Mouse (Mus musculus) neutrophil, adult 59 days (primary cell): ENCODE results near the gene Olfr1347. TPM values are rescaled to one million over a fixed set of nuclear protein-coding genes. Genes with fewer than 3 reads are reported as not detected.

Source experiments
- total RNA-seq, 2 experiments: library from RNA; stranded (reverse); gene quantifications; 1 replicate in 1 of 2; 2 replicates in 1 of 2; pipeline ENCODE4 v1.2.4; 2023

Gene Olfr1347
- not detected for total RNA-seq

DNA sequence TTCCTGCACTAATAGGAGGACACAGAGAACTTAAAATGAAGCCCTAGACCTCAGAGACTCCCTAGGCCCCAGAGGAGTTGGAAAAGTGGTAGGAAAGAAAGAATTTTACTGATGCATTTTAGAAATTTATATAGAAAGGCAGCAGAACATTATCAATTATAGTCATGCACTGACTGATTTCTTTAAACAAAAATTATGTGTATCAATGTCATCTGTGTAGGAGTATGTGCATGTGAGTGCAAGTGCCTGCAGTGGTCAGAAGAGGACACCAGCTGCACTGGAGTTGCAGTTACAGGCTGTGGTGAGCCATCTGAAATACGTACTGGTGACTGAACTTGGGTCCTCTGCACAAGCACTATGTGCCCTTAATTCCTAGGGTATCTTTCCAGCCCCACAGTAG is at the start of gene Olfr1347:
TSS of gene Olfr1347 (minus strand) at position 101 of the 400 bp plus-strand sequence.

DNA sequence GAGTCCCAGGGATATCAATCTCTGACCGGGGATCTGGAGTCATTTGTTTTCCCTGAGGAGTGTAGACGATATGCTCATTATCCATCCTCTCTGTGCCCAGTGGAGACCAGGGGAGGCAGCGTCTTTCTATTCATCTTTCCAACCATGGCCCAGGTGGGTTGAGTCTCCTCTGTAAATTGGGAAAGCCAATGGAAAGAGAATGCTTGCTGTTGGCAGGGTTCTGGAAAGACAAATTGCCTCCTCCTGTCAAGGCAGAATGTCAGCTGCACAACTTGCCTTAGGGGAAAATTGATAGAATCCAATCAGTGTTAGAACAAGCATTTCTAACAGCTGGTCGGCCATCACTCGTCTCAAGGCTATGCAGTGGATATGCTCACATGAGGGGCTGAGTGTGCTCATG is 23.3 kb upstream of the Olfr1347 start, which contains the start of gene Olfr1349:
TSS of gene Olfr1349 (minus strand) at position 101 of the 400 bp plus-strand sequence.

DNA sequence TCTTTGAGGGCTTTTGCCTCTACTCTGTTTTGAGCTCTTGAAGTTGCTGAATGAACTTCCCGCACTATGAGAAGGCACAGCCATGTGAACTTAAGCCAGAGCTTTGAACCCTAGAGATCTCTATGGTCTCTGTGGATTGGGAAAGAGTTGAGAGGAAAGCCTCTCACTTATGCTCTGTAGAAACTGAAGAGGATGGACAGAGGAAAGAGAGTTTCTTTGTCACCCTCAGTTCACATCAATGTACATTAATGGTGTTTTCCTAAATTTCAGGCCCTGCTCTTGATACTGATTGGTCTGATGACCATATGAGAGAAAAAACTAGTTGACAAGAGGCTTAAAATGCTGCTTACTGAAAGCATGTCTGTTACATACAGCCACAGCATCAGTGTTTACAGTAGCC is 9.1 kb upstream of the Olfr1347 start, which contains the start of gene Olfr1348:
TSS of gene Olfr1348 (minus strand) at position 101 of the 400 bp plus-strand sequence.

GRCm38 (mm10) chr7:6486841-6487240 is 12.7 kb downstream of the Olfr1347 start, which contains the start of gene Olfr5:
Olfr5 (minus strand) TSS chr7:6486941.

GRCm38 (mm10) chr7:6466951-6467350 is 32.6 kb downstream of the Olfr1347 start, which contains the start of gene Olfr1346:
Olfr1346 (plus strand) TSS chr7:6467101.

GRCm38 (mm10) chr7:6455868-6456267 is 43.7 kb downstream of the Olfr1347 start, which contains the start of gene Olfr1336:
Olfr1336 (plus strand) TSS chr7:6456168.

GRCm38 (mm10) chr7:6438388-6438787 is 61.2 kb downstream of the Olfr1347 start, which contains the start of gene Olfr1344:
Olfr1344 (plus strand) TSS chr7:6438688.

Other genes starting within 250 kb of the Olfr1347 start
- gene Epp13, start 247.0 kb downstream of the Olfr1347 start, total RNA-seq = not detected
- gene Zfp667, start 213.2 kb downstream of the Olfr1347 start, total RNA-seq = under 1 TPM; 0.24 to 0.35 TPM
- gene Zfp583, start 168.5 kb downstream of the Olfr1347 start, total RNA-seq = under 1 TPM; 0.60 to 0.73 TPM
- under 1 TPM in 1 of 2 experiments, not detected in 1; 0.11 TPM for gene Gm3854, start 156.0 kb downstream of the Olfr1347 start, total RNA-seq
- gene Zfp78, start 136.5 kb downstream of the Olfr1347 start, total RNA-seq = 1 to 10 TPM in 1 of 2 experiments, under 1 TPM in 1; 0.88 to 1.2 TPM
- 1 to 10 TPM; 1.4 to 2.2 TPM for gene Zfp28, start 116.5 kb downstream of the Olfr1347 start, total RNA-seq
- gene Smim17, start 101.0 kb downstream of the Olfr1347 start, total RNA-seq = not detected
- gene Gm20715, start 89.5 kb downstream of the Olfr1347 start, total RNA-seq = not detected
- gene Olfr1344, start 61.1 kb downstream of the Olfr1347 start, total RNA-seq = not detected
- gene Olfr1336, start 43.6 kb downstream of the Olfr1347 start, total RNA-seq = under 1 TPM in 1 of 2 experiments, not detected in 1; 0.04 TPM
- gene Olfr1346, start 32.7 kb downstream of the Olfr1347 start, total RNA-seq = not detected
- gene Olfr5, start 12.8 kb downstream of the Olfr1347 start, total RNA-seq = not detected
- gene Olfr1348, start 9.0 kb upstream of the Olfr1347 start, total RNA-seq = not detected
- gene Olfr1349, start 23.2 kb upstream of the Olfr1347 start, total RNA-seq = not detected
- not detected for gene Olfr1350, start 65.1 kb upstream of the Olfr1347 start, total RNA-seq
- not detected for gene Zim1, start 196.7 kb upstream of the Olfr1347 start, total RNA-seq
- gene Peg3, start 230.7 kb upstream of the Olfr1347 start, total RNA-seq = not detected
- gene Usp29, start 230.8 kb upstream of the Olfr1347 start, total RNA-seq = not detected